Mouse (Mus musculus): ENCODE measurements around the gene Pgs1.
A peak's percentile ranks its signal among the peaks of the same experiment; 100 is the strongest.

The Pgs1 gene

DNA sequence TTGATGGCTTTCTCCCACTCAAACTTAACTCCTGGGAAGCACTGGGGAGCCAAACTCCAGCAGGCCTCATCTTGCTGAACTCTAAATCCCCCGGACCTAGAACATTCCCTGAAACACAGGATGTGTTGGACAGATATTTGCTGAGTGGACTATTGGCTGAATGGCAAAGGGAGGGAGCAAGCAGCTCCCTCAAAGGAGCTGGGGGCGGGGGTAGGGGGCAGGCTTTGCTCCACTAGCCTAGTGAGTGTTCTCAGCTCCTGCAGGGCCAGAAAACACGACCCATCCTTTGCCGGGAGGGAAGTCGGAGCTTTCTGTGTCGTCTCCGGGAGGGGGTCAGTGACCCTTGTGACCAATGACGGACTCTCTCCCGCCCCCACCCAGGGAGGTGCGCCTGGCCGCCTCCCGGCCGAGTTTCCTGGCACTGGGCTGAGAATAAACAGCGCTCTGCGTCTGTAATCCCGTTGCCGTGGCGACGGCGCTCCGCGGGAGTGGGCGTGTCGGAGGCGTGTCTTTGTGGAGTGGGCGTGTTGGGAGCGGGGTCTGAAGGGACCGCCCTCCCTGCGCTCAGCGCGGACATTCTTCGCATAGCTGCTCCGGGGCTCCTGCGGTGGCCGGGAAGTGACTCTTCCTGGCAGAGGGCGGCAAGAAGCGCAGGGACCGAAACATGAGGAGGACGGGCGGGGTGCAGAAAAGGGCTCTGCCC lies 22.9 kb upstream of the Pgs1 start:
- peak; percentile 90 to 93 for DNase-seq (ENCODE audit: low spot score in 2 of 2)

DNA sequence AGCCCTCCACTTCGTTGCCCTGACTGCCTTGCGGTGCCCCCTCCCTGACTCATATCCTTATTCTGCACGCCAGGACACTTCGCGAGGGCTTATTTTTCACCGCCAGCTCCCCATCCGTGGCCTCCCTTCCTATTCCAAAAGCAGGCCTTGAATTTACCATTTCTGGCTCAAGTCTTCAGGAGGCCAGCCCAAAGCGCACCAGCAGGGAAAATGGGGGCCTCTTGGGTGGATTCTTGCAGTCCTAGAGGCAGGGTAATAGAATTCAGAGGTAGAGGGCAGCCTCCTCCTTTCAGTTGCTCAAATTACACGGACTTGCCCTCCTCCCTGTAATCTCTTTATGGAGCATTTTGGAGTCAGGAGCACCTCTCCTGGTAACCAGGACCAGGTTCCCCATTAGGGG lies 22.2 kb upstream of the Pgs1 start:
- DNase-seq (ENCODE audit: low spot score in 2 of 2): no peak

DNA sequence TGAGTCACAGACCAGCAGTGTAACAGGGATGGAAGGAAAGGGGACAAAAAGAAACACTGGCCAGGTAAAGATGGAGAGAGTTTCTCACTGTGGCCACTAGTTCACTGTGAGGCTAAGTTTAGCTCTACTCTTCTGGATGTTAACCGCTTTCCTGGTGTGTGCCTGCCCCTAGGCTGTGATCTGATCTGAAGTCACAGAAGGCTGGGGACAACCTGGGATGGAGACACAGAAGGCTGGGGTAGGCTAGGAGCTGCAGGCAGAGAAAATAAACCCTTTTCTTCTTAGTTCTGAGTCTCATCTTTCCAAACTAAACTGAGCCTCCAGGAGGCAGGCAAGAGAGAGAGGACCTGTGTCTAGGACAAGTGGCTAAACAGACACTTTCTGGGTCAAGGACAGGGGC lies 21.8 kb upstream of the Pgs1 start:
- DNase-seq (ENCODE audit: low spot score in 2 of 2): no peak

DNA sequence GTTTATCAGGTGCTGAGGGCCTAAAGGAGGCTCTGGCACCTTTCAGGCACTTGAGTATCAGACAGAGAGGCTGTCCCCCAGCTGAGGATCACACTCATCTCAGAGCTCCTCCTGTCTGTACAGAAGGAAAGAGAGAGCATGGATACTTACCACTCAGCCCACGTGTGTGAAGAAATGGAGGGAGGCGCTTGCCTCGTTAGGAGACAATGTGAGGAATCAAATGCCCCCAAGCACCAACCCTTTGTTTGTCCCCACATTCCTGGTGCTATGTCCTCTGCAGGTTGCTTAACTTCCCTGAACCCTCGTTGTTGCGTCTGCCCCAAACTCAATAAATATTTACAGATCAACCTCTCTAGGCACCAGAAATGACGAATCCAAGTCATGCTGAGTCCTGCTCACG lies 21.0 kb upstream of the Pgs1 start:
- DNase-seq (ENCODE audit: low spot score in 2 of 2): no peak

DNA sequence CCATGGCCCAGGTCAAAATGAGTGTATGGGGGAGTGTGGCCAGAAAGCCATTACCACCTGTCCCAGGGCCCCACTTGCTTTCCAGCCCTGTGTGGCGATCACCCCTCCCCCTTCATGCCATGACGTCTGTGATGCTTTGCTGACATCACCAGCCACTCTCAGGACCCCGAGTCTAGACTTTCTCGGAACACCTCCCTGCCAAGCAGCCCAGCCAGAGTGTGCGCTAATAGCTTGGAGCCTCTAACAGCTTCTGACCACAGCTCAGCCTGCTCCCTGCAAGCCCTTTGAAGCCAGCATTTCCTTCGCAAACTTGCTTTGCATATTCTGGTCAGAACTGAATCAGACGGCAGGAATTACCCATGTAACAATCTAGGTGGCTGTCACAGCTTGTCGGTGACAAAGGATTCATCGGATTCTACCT lies 20.5 kb upstream of the Pgs1 start:
- no peak for DNase-seq (ENCODE audit: low spot score in 2 of 2)

DNA sequence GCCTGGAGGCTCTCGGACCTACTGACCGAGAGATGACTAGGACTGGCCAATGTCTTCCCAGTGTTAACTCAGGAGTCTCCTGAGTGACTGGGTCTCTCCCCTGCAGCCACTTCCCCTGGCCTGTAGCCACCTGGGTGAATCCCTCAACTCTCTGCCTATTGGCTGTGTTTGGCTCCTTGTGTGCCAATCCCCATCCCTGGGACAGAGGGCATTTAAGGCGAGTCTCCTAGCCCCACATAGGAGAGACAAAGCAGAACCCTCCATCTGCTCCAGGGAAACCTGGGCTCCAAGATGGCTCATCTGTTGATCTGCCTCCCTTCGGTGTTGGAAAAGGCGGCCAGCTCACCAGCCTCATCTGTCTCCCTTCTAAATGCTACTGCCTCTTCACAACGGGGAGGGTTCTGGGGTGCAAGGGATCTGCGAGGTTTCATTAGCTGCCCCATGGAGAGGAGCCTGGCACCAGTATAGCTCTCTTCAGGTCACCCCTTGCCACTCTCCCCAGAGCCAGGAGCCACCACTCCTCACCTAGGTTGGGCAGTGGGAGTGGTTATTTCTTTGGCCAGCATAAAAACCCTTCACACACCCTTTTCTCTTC lies 19.5 kb upstream of the Pgs1 start:
- no peak for DNase-seq (ENCODE audit: low spot score in 2 of 2)

DNA sequence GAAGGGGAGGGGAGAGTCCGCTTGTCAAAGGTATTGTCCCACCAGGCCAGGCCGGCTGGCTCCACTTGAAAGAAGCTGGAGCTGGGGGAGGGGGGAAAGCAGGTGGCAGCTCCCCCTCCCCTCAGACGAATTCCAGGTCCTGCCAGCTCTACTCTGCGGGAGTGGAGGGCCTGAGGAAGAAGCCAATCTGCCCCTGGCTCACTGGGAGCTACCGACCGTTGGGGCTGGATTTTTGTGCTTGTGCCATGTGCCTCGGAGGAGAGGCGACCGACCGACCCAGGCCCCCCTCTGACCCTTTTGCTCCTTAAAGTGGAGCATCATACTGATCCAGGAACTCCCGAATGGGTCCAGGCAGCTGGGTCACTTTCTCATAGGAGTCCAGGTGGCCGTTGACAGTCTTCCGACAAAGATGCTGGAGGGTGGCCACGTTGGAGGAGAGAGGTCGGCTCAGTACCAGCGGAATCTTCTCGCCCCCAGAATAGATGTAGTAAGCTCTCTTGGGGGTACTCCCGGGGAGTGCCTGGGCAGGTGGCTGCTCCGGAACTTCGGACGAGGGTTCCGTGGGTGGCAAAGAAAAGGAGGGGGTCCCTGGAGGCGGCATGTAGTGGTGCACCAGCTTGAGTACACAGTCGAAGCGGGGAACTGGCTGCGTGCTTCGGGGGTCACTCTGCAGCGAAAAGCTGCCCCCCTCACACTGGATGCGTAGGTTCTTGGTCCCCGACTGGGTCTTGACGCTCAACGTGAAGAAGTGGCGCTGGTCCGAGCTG lies 18.7 kb upstream of the Pgs1 start:
- DNase-seq (ENCODE audit: low spot score in 2 of 2): no peak

DNA sequence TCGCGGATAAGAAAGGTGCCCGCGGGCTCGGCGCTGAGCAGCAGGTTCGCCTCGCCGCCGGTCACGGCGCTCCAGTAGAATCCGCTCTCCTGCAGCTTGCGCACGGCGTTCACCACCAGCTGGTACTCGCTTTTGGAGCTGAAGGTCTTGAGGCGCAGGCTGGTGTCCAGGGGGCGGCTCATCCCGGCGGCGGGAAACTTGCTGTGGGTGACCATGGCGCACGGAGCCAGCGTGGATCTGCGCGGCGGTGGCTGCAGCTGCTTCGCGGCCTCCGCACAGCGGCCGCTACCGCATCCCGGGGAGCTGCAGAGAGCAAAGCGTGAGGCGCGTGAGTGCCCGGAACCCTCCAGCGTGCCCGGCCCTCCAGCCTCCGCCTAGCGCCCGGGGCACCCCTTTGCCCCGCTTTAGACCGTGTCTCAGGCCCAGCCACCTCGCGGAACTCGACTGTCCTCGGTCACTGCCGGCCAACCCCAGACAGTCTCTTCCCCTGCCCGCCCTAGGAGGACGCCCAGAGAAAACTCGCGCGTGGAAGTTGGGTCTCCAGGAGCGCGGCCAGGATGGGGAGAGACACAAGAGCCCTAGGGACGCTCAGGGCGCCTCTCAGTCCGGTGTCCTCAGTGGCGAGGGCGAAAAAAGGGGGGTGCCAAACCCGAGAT lies 17.9 kb upstream of the Pgs1 start:
- no peak for DNase-seq (ENCODE audit: low spot score in 2 of 2)

DNA sequence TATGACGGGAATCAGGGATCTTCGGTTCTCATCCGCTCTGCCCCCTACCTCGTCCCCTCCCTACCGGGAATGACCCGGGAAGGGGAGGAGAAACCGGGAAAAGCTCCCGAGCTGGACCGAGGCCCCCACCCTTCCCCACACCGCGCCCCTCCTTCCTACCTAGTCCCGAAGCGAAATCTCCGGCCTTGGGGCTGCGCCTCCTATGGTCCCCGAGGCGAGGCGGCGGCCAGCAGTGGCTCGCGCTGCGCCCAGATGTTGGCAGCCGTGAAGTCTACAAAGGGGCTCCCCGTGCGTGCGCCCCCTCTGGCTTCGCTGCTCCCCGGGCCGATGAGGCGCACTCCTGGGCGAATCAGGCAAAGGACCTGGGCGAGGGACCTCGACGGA lies 17.4 kb upstream of the Pgs1 start:
- no peak for DNase-seq (ENCODE audit: low spot score in 2 of 2)

DNA sequence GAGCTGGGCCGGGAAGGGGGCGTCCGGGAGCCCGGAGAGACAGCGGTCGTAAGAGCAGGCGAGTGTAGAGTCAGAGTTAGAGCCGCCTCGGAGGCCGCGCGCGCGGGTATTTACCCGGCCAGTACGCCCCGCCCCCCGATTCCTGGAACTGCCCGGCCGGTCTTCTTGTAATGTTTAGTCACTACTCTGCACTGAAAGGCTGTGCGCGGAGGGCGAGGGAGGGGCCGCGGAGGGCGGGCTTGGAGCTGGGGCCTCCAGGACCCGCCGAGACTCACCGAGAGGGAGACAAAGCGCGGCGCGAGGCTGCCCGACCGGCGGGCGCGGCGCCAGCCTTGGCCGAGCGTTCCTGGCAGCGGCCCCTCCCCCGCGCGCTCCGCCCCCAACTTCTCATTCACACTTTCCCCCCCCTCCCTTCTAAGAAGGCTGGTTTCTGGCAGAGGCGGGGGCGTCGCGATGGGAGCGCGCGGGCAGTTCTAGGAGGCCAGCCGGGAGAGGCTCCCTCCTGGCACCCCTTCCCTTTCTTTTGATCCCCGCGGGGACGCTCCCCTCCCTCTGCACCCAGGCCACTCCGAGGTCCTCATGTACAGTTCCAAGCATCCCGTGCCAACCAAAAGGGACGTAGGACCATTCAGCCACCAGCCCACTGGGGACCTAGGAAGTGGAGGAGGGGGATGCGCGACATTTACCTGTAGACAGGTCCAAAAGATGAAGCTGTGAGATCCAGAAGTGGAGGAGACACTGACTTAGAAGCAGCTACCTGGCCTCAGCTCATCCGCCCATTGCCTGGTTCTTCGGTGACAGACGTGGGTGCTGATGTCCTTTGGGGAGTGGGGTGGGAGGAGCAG lies 16.8 kb upstream of the Pgs1 start:
- DNase-seq (ENCODE audit: low spot score in 2 of 2): peak; percentile 83 to 86

DNA sequence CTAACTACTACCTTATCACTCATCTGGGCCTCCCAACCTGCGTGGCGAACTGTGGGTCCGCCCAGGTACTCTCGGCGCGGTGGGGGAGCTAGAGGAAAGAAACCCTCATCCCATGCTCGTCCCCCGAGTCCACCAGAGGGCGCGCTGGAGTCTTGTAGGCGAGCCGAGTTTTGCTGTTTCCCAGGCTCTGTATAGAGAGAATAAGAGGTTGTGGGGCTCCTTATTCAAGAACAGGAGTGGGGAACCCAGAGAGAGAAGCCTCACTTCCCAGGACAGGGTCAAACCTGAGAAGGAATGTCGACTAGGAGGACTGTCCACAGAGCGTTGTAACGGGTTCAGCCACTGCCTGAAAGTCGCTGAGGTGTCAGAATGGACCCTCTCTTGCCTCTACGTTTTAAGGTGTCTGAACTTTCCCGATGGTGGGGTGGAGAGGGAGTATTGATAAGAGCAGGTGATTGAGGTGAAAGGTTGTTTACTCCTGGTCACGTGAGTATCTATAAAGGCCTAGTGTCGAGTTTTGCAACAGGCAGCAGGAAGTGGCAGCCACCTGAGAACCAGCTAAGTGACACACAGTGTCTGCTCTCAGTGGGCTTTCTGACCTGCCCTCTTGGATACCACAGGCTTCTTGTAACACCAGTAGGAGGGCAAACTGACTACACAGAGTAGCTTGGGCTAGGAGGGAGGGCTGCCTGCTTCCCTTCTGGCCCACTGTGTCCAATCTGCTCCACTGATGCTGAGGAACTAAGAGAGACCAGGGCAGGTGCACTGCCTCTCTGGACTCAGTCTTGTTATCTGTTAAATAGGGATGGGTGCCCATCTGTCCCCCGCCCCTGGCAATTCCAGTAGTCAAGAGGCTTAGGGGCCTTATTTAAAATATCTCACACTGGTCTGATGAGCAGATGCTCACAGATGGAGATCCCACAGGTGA lies 15.9 kb upstream of the Pgs1 start, which contains the start of gene Socs3:
Socs3 (minus strand) TSS at position 103 of the 928 bp plus-strand sequence.
- DNase-seq (ENCODE audit: low spot score in 2 of 2): peak; percentile 81 to 88

DNA sequence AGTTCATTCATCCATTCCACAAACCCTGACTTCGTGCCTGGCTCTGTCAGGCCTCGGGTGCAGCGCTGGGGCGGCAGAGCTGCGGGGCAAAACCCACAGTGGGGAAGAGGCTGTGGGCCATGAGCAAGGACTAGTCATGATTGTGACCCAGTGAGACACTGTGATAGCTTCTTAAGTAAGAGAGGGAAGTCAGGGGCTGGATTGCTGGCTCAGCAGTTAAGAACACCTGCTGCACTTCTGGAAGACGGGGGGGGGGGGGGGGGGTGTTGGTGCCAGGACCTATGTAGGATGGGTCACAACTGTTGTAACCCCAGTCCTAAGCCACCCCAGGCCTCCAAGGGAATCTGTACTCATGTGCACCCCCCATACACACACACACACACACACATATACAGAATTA lies 15.0 kb upstream of the Pgs1 start:
- no peak for DNase-seq (ENCODE audit: low spot score in 2 of 2)

DNA sequence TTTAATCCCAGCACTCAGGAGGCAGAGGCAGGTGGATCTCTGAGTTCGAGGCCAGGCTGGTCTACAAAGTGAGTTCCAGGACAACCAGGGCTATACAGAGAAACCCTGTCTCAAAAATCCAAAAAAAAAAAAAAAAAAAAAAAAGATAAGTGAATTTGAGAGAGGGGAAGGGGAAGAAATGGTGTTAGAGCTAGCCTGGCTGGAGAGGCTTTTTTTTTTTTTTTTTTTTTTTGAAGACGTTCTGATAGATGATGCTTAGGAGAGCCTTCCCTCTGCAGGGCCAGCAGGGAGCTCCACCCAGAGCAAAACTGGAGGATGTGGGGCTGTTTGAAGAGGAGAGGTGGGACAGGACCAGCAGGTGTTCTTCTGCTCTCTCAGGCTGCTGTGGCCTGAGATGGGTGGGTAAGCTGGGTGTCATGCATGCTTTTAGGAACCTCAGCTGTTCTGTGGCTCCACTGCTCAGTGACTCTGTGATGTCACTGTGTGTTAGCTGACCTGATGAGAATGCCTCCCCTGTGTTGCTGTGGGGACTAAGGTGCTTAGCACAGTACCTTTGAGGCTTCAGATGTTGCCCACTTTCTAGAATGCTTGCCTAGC lies 14.3 kb upstream of the Pgs1 start:
- no peak for DNase-seq (ENCODE audit: low spot score in 2 of 2)

DNA sequence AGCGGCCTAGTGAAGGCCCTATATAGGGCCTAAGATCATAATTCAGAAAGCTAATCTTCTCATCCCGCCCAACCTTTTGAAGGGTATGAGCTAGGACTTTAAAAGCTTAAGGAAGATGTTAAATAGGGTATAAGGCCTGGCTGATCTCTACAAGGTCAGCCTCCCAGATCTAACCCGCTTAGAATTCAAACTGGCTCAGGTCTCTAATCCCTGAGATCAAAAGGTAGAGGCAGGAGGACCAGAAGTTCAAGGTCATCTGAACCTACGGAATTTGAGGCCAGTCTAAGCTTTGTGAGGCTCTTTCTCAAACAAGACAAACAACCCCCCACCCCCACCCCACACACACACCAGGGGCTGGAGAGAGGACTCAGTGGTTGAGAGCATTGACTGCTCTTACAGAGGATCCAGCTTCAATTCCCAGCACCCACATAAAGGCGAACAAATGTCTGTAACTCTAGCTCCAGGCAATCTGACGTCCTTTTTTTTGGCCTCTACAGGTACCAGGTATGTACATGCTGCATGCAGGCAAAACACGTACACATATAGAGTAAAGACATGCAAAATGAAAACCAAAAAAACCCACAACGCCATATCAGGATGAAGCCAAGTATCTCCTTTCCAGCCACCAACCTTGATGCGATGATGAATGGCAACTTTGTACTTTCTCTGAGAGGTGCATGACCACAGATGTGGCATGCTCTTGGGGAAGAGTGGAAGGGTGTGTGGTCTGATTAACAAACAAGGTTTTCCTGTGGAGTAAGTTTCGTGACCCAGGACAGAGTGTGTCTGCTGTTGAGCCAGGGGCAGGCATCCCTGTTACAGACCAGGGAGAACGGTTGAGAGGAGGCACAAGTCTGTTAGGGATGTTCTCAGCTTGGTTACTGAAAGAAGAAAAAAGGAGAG lies 13.2 kb upstream of the Pgs1 start:
- no peak for DNase-seq (ENCODE audit: low spot score in 2 of 2)

DNA sequence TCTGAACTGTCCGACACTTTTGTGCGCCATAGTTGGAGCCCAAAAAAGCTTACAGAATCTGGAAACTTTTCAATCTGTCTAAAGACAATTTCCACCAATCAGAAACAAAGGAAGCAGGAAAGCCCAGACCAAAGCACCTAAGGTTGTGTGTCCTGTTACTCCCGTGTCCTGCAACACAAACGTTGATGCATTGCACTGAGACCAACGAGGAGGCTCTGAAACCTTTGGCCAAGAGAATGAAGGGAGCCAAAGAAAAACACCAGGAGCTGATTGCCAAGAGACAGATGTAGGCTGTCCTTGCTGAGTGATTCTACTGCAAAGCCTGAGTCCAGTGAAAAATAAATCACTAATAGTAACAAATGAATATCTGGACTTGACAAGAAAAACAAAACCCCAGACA lies 12.5 kb upstream of the Pgs1 start:
- DNase-seq (ENCODE audit: low spot score in 2 of 2): no peak

DNA sequence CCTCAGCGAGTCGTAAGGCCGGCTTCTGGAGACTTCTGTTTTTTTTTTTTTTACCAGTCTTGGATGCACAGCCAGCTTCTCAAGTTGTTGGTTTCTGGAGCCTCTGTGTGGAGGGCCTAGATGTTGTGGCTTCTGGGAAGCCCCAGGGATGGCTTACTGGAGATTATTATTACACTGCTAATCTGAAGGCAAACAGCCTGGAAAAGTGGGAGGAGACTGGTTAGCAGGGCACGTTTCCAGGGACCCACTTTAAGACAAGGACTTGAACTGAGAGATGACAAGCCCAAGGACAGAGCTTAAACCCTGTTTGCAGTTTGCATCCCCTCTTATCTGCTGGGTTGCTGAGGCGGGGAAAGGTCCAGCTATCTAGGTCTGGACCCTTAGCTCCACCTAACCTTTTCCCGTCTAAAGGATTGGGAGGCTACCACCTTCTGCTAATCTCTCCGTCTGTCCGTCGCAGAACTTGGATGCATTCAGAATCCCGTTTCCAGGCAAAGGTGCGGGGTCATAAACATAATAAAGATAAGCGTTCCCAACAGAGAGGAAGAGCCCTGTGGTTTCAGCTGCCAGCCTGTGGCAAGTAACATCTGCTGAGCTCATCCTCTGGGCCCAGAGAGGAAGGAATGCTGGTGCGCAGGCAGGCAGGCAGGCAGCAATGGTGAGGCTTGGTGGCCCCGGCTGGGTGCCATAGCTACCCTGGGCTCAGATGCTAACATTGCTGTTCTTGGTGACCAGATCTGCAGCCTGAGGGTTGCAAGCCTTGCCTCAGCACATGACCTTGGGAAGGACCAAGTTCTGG lies 11.6 kb upstream of the Pgs1 start:
- no peak for DNase-seq (ENCODE audit: low spot score in 2 of 2)

DNA sequence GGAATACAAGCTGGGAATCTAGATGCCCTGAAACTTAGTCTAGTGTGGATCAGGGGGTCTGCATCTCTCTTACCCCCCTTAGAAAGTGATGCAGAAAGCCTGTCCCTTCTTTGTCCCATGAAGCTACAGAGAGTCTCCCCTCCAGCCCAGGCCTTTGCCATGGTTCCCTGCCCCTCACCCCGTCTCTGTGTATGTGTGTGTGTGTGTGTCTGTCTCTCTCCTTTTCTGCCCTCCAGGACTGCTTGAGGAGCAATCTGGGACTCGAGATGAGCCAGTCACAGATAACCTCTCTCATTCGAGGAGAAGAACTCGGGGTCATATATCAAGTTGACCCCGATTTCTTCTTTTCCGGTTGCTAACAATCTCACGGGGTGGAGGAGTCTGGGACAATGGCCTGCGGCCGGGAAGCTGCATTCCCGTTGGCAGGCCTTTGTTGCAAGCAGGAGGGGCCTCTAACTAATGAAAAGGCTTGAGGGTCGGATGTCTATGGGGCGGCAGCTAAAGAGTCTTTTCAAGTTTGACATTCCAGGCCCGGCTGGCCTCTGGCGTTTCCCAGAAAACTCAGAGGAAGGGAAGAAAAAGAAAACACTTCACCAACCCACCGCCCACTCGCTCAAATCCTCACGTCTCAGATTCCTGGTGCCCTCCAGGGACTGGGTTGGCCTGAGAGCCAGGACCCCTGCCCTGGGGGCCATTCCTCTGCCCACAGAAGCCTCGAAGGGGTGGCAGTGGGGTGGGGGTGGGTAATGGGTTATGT lies 10.7 kb upstream of the Pgs1 start:
- DNase-seq (ENCODE audit: low spot score in 2 of 2): no peak
